Mouse (Mus musculus): ENCODE measurements around the gene Zfp58.
"Not testable (repeated sequence)": the region's sequence is repeated elsewhere in the genome, so short reads cannot be mapped to it uniquely, and the experiment has no call there.

The Zfp58 gene

DNA sequence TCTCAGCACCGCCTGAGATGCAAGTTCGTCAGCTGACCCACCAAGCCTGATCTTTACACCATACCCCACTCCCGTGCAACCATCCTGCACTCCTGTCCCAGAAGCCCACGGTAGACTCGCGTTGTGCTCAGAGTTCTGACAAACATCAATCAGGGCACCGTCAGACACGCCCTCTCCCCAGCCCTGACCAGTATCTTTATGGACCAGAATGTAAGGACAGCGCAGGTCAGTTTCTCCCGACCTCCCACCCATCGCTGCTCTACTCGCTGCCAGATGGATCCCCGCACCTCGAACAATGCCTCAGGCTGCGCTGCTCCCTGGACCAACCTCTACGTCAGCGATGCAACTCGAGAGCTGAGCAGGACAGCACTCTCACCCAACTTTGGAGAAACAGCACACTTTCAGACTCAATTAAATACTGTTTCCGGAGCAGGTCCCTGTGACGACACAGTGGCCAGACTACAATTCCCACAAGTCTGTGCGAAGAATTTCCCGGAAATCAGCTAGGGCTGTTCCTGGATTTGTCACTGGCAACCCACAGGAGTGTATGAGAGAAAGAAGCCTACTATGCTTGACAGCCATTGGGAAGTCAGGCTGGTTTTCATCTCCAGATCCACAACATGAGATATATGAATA lies at the start of gene Zfp58:
TSS of gene Zfp58 (minus strand) at position 472 of the 636 bp plus-strand sequence.
- peak; percentile 81 for DNase-seq (ENCODE audit: low spot score)

GRCm38 (mm10) chr13:67545941-67546340 lies 45.6 kb upstream of the Zfp58 start:
- DNase-seq (ENCODE audit: low spot score), result no peak

DNA sequence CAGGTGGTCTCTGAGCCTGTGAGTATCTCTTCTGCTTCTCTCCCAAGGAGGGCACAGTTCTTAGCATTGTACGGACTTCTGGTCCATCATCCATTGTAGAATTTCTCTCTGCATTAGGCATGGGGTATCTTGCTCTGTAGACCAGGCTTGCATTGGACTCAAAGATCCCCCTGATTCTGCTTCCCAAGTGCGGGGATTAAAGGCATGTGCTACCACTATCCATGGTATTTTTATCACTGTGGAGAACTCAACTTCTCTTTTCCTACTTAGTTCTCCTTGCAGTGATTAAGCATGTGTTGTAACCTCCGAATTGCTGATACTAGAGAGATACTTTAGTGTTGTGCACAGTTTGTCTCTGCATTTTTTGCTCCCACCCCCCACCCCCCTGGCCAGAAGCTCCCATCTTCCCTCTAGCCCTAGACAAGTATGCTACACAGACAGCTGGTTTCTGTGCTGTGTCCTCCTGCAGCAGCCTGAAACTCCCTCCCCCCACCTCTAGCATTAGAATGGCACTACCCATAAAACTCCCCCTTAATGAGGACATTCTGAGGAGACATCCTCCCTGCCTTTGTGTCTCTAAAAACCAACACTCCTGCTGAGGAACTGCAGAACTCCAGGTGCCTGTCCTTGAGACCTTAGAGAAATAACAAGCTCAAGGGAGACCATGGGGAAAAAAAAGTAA lies 26.8 kb upstream of the Zfp58 start:
- no peak for DNase-seq (ENCODE audit: low spot score)

GRCm38 (mm10) chr13:67525753-67526410 lies 25.5 kb upstream of the Zfp58 start, which contains the start of the genes Gm26965 and Zfp87:
Gene Gm26965, minus strand, starts transcription at chr13:67526151.
Gene Zfp87, minus strand, starts transcription at chr13:67526177.
- peak; percentile 95 for DNase-seq (ENCODE audit: low spot score)

- DNase-seq (ENCODE audit: low spot score), result no peak
These were observed 553 bp upstream of the Zfp58 start for GRCm38 (mm10) chr13:67500908-67501307.

DNA sequence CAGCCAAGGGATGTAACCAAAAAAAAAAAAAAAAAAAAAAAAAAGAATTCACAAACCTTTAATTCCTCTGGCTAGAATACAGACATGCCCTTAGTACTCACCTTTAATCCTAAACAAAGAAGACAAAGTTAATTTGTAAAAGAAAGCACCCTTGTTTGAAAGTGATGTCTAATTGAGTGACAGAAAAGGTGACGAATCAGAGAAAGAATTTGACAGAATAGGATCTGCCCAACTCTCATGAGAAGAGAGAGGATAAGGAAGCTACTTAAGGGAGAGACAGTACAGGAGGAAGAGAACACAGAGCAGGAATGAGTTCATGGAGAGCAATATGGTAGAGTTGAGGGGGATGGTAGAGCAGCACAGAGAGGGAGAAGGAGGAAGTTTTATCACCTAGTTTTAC lies 4.7 kb downstream of the Zfp58 start:
- no peak for DNase-seq (ENCODE audit: low spot score)

DNA sequence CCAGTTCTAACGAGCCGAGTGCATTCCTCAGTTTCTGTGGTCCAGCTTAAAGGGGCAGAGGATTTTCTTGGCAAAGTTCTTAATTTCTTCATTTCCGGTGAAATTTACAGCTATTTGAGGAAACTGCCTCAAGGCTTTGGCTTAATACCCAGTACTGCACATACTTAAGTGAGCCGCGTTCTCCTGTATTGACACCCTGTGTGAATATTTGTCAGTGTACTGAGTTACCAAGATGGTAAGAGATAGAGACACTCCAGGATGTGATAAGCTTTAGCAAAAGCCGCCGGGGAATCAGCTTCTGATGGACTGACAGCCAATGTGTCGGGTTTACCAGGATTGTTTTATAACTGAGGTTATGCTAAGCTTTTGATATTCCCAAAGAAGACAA lies 15.9 kb downstream of the Zfp58 start:
- DNase-seq (ENCODE audit: low spot score), result no peak

DNA sequence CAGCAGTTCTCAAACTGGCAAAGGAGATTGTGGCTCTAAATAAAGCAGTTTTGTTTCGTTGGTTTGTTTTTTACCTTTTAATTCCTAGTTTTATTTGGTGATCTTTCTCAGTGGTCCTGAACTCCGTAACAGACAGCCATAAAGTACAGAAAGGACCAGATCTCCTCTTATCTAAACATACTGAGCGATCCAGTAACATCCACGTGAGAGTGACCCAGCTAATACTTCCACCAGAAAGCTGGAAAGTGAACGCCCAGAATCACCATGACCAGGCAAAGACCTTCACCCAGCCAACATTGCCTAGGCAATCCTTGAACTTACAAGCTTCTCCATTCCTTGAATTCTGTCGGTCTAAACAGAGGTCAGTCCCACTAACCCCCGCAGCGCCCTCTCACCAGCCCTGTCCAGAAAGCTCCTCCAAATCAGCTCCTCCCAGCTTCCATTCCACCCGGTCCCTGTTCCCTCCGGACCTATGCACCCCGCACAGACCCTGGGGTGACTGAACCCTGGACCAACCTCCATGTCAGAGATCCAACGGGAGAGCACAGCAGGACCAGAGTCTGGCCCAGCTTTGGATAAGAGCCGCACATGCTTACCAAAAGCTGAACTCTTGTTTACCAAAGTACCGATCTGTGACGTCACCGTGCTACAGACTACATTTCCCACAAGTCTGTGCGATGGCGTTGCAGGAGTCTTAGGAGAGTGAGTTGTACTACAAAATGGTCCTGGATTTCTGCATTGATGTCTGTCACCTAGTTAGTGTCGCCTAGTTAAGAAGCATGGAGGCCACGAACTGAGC lies 16.5 kb downstream of the Zfp58 start, which contains the start of gene Zfp874b:
TSS of gene Zfp874b (minus strand) at position 634 of the 799 bp plus-strand sequence.
- DNase-seq (ENCODE audit: low spot score), result peak; percentile 90

DNA sequence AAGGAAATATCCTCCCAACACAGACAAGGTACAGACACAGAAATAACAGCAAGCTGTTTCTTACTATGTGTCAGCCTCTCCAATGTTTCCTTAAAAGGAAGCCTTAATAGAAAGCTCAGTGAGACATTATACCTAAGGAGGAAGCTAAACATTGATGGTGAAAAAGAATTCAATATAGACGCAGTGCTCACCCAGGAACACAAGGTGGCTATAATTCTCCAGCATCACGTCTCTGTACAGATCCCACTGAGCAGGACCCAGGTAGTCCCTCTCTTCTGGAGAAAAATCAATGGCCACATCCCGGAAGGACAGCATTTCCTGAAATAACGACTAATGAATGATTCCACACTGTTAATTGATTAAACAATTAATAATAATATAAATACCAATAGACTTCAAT lies 18.8 kb downstream of the Zfp58 start:
- DNase-seq (ENCODE audit: low spot score), result no peak

GRCm38 (mm10) chr13:67469274-67469673 lies 31.1 kb downstream of the Zfp58 start:
- DNase-seq (ENCODE audit: low spot score), result no peak

GRCm38 (mm10) chr13:67463506-67464185 lies 36.7 kb downstream of the Zfp58 start:
- DNase-seq (ENCODE audit: low spot score), result not testable (repeated sequence)

DNA sequence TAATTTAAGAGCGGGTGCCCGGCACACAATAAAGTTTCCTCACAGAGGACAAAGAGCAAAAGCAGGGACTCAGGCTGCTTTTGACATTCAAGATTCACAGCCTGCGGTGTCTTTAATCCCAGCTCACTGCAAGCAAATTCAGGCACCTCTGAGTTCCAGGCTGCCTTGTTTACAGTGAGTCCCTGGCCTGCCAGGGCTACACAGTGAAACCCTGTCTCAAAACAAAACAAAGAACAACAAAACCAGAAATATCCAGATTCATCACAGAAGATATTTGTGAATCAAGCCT lies 48.4 kb downstream of the Zfp58 start:
- no peak for DNase-seq (ENCODE audit: low spot score)

DNA sequence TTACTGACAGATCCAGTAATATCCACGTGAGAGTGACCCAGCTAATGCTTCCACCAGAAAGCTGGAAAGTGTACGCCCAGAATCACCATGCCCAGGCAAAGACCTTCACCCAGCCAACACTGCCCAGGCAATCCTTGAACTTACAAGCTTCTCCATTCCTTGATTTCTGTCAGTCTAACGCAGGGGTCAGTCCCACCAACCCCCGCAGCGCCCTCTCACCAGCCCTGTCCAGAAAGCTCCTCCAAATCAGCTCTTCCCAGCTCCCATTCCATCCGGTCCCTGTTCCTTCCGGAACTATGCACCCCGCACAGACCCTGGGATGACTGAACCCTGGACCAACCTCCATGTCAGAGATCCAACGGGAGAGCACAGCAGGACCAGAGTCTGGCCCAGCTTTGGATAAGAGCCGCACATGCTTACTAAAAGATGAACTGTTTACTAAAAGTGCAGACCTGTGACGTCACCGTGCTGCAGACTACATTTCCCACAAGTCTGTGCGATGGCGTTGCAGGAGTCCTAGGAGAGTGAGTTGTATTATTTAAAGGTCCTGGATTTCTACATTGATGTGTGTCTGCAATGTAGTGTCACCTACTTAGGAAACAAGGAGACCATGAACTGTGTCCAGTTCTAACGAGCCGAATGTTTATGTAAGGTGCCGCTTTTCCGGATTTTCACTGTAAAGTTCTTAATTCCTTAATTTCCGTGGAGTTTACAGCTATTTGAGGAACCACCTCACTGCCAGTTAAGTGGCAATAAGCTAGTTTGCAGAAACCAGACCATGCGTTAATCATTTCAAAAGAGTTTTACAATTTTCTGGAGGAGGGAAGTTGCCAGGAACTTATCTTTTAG lies 49.0 kb downstream of the Zfp58 start, which contains the start of gene Zfp874a:
TSS of gene Zfp874a (minus strand) at position 453 of the 849 bp plus-strand sequence.
- DNase-seq (ENCODE audit: low spot score), result peak; percentile 88

Measured in T-cell, adult 2 months (primary cell).